Mouse (Mus musculus) hindbrain, embryonic 15.5 days (tissue): ENCODE measurements around the gene Olfr813. TPM values are rescaled to one million over a fixed set of nuclear protein-coding genes. Genes with fewer than 3 reads are reported as not detected.
"Not testable (repeated sequence)": the region's sequence is repeated elsewhere in the genome, so short reads cannot be mapped to it uniquely, and the experiment has no call there.

Experiments used
- ATAC-seq: fragments of 200-750 bp; cut with Nextera tagmentation; 2 replicates; pipeline ENCODE4 v1.8.0; 2017; ENCODE audit warnings: low read depth, moderate number of reproducible peaks, moderate TSS enrichment; ENCODE audit not compliant: low FRiP score
- H3K27ac ChIP-seq: fragments of 300-500 bp; sonication (generic); replicated peaks from 2 replicates; pipeline ENCODE4 v1.5.1; 2015; ENCODE audit warnings: mild to moderate bottlenecking, inconsistent platforms
- H3K27me3 ChIP-seq: fragments of 300-500 bp; sonication (generic); 2 replicates; pipeline ENCODE4 v1.6.1; 2015; ENCODE audit warnings: control low read depth, inconsistent platforms
- H3K36me3 ChIP-seq: fragments of 300-500 bp; sonication (generic); 2 replicates; pipeline ENCODE4 v1.6.1; 2015; ENCODE audit warnings: control low read depth, inconsistent platforms
- H3K4me1 ChIP-seq: fragments of 300-500 bp; sonication (generic); replicated peaks from 2 replicates; pipeline ENCODE4 v1.6.1; 2015; ENCODE audit warnings: control low read depth, inconsistent platforms
- H3K4me2 ChIP-seq: fragments of 300-500 bp; sonication (generic); 2 replicates; pipeline ENCODE4 v1.6.1; 2015; ENCODE audit warnings: moderate library complexity, mild to moderate bottlenecking, inconsistent platforms
- H3K4me3 ChIP-seq: fragments of 300-500 bp; sonication (generic); 2 replicates; pipeline ENCODE4 v1.5.1; 2015; ENCODE audit warnings: mild to moderate bottlenecking, inconsistent platforms
- H3K9ac ChIP-seq: fragments of 300-500 bp; sonication (generic); 2 replicates; pipeline ENCODE4 v1.6.1; 2015; ENCODE audit warnings: inconsistent platforms
- H3K9me3 ChIP-seq: fragments of 300-500 bp; sonication (generic); 2 replicates; pipeline ENCODE4 v1.6.1; 2016; ENCODE audit warnings: control low read depth, inconsistent platforms
- whole genome bisulfite sequencing: fragments of 180-500 bp; shearing (Covaris S2); methylation state at CpG from one replicate; pipeline ENCODE4 v1.1.7; 2015; 5-methylcytosine and 5-hydroxymethylcytosine counted together
- polyA plus RNA-seq: library from polyadenylated mRNA; unstranded; fragments of >200 nt; fragmentation: Nextera tagmentation; extraction: Ambion mirVana; gene quantifications from 2 replicates; pipeline ENCODE4 v1.2.1, GENCODE M21; 2015

The Olfr813 gene
- polyA plus RNA-seq, result not detected in 2 replicates

DNA sequence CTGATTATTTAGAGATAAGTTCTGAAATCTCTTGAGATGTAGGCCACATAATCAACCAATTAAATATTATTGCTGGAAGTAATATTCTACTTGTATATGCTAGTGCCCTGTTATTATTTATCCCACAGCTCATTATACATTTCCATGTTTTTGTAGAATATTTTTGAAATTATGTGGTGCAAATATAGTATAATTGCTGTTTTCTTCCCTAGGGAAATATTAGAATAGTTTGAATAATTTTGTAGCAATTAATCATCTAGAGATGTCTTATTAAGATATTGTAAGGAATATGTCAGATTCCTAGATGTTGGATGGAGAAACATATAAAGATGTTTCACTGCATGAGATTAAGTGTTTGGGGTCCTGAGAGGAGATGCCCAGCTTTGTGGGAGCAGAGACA is at the start of gene Olfr813:
Gene Olfr813 (plus strand): TSS at position 301 of the 400 bp plus-strand sequence.
- no peaks in the 10 kb centered on the region for H3K27me3 ChIP-seq
- H3K4me3 ChIP-seq, result no peak within 1 kb of the TSS
- H3K4me2 ChIP-seq, result no peak within 1 kb of the TSS
- H3K4me1 ChIP-seq, result no peaks in the 10 kb centered on the region
- ATAC-seq, result no peak
- H3K9ac ChIP-seq, result no peak within 1 kb of the TSS
- no peaks in the 10 kb centered on the region for H3K36me3 ChIP-seq
- no peak within 1 kb of the TSS for H3K27ac ChIP-seq
- H3K9me3 ChIP-seq, result no peaks in the 10 kb centered on the region

DNA sequence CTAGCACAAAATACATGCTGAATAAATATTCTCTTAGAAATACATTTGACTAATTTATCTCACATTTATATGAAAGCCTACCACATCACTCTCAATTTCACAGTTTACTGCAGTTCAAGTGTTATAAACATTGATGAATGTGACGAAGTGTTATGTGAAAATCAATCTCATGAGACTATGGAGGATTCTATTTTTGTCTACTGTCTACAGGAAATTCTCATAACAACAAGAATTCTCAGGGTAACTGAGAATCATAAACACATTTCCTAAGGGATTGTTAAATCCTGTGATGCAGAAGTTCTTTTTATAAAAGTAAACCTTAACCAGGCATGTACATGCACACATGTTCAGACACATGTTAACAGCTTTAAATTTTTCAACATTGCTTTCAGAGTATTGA is 9.2 kb upstream of the Olfr813 start, which contains the start of gene Olfr812:
Gene Olfr812 (minus strand): TSS at position 101 of the 400 bp plus-strand sequence.
- H3K4me1 ChIP-seq, result no peaks in the 10 kb centered on the region
- no peak within 1 kb of the TSS for H3K4me3 ChIP-seq
- no peak within 1 kb of the TSS for H3K9ac ChIP-seq
- H3K27ac ChIP-seq, result no peak within 1 kb of the TSS
- ATAC-seq, result no peak
- no peaks in the 10 kb centered on the region for H3K36me3 ChIP-seq
- no peaks in the 10 kb centered on the region for H3K27me3 ChIP-seq
- H3K9me3 ChIP-seq, result no peaks in the 10 kb centered on the region
- 86% methylated on average over 1 of the region's 1 CpGs for WGBS
- no peak within 1 kb of the TSS for H3K4me2 ChIP-seq

DNA sequence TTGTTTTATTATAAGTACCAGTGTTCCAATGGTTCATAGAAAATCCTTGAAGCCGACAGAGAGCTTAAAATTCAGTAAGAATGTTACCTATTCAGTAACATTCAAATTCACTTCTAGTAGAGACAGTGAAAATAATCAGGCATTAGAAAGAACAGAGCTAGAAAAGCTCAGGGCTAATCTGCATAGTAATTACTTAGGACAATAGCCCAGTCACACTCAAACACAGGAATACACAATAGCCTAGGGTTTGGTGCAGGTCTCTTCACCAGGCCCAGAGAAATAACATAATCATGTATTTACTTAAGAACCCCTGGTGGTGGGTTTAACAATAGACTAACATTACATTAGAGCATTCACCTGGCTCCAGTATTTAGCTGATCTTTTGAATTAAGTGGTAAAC is 7.8 kb upstream of the Olfr813 start:
- no peak overlapping the region for H3K27ac ChIP-seq
- no peak for ATAC-seq
- no peak overlapping the region for H3K4me2 ChIP-seq
- no peaks in the 10 kb centered on the region for H3K36me3 ChIP-seq
- no peak overlapping the region for H3K9ac ChIP-seq
- WGBS, result 42% methylated on average over 1 of the region's 1 CpGs
- no peaks in the 10 kb centered on the region for H3K9me3 ChIP-seq
- H3K27me3 ChIP-seq, result no peaks in the 10 kb centered on the region
- no peak overlapping the region for H3K4me3 ChIP-seq
- H3K4me1 ChIP-seq, result no peaks in the 10 kb centered on the region

DNA sequence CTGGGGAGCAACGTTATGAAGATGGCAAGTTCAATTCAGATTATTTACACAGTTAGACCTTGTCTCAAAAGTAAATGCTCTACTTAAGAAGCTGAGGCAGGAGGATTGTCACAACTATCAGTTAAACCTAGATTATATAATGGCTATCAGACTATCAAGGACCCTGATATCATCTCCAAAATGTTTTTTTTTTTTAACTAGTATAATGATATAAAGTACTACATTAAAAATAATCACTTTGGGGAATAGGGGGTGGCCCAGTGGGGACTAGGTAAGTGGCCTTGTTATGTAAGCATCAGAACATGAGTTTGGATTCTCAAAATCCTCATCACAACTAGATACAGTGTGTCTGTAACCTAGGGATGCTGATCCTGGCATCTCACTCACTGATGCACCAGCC is 24.6 kb downstream of the Olfr813 start, which contains the start of gene Olfr814:
Gene Olfr814 (minus strand): TSS at position 101 of the 400 bp plus-strand sequence.
- not testable (repeated sequence) for H3K9ac ChIP-seq, H3K4me3 ChIP-seq, H3K27me3 ChIP-seq, ATAC-seq, H3K9me3 ChIP-seq, H3K36me3 ChIP-seq, H3K4me2 ChIP-seq, H3K4me1 ChIP-seq, H3K27ac ChIP-seq
- WGBS, result 64% methylated on average over 1 of the region's 1 CpGs

DNA sequence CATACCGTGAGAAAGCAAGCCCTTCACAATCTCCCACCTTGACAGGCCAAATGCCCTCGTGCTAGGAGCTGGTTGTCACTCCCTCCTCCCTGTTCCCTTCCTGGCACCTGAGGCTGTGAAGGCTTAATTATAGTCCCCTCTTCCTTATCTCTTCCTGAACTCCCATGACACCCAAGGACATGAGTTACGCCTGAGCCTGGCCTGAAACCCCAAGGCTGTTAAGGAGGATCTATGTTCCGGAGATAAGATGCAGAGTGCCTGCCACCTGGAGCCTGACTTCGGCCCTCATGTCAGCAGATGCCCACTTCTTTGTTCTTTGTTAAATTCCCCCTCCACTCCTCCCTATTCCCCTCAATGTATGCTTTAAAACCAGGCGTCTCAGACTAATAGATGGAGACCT is 30.3 kb downstream of the Olfr813 start:
- H3K36me3 ChIP-seq, H3K27me3 ChIP-seq, H3K9ac ChIP-seq, H3K4me1 ChIP-seq, H3K4me3 ChIP-seq, H3K27ac ChIP-seq, ATAC-seq, H3K4me2 ChIP-seq, H3K9me3 ChIP-seq: not testable (repeated sequence)
- 84% methylated on average over 6 of the region's 6 CpGs for WGBS

DNA sequence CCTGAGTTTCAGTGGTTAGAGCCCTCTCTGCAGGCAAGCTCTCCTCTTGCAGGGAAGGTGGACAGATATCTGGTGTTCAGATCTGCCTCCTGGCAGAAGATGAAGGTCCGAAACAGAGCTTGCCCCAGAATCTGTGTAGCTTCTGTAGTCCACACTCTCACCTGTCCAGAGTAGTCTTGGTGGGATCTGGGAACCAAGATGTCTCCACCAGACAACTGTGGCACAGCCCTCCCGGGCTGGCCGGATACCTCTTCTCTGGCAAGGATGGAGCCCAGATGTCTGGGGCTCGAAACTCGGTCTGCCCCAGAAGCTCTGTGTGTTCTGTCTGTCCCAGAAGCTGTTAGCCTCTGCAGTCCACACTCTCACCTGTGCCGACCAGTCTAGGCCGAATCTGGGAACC is 30.8 kb downstream of the Olfr813 start:
- Histone ChIP-seq H3K9ac (no peak overlapping the region), H3K27ac (no peak overlapping the region), H3K9me3 (no peaks in the 10 kb centered on the region), H3K36me3 (no peaks in the 10 kb centered on the region), H3K4me3 (no peak overlapping the region), H3K4me1 (no peaks in the 10 kb centered on the region), H3K27me3 (no peaks in the 10 kb centered on the region), H3K4me2 (no peak overlapping the region)
- no peak for ATAC-seq
- WGBS, result 85% methylated on average over 7 of the region's 7 CpGs

DNA sequence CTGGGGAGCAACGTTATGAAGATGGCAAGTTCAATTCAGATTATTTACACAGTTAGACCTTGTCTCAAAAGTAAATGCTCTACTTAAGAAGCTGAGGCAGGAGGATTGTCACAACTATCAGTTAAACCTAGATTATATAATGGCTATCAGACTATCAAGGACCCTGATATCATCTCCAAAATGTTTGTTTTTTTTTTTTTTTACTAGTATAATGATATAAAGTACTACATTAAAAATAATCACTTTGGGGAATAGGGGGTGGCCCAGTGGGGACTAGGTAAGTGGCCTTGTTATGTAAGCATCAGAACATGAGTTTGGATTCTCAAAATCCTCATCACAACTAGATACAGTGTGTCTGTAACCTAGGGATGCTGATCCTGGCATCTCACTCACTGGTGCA is 50.6 kb downstream of the Olfr813 start, which contains the start of gene Olfr815:
Gene Olfr815 (minus strand): TSS at position 101 of the 400 bp plus-strand sequence.
- H3K9me3 ChIP-seq, H3K27ac ChIP-seq, ATAC-seq, H3K4me1 ChIP-seq, H3K9ac ChIP-seq, H3K36me3 ChIP-seq, H3K4me2 ChIP-seq, H3K27me3 ChIP-seq, H3K4me3 ChIP-seq: not testable (repeated sequence)
- 94% methylated on average over 1 of the region's 1 CpGs for WGBS

Other genes with a start within 250 kb of the Olfr813 start
- gene Olfr796, start 242.8 kb upstream of the Olfr813 start, polyA plus RNA-seq, result not detected in 2 replicates
- gene Olfr798, start 227.4 kb upstream of the Olfr813 start, polyA plus RNA-seq, result not detected in 2 replicates
- not detected in 2 replicates for gene Olfr799, start 217.9 kb upstream of the Olfr813 start, polyA plus RNA-seq
- not detected in 2 replicates for gene Olfr800, start 197.7 kb upstream of the Olfr813 start, polyA plus RNA-seq
- not detected in 2 replicates for gene Olfr801, start 181.5 kb upstream of the Olfr813 start, polyA plus RNA-seq
- 0.04 TPM in 1 of 2 replicates, not detected in the other for gene Olfr802, start 167.2 kb upstream of the Olfr813 start, polyA plus RNA-seq
- gene Olfr803, start 161.1 kb upstream of the Olfr813 start, polyA plus RNA-seq, result not detected in 2 replicates
- gene Olfr804, start 152.2 kb upstream of the Olfr813 start, polyA plus RNA-seq, result not detected in 2 replicates
- not detected in 2 replicates for gene Olfr805, start 126.0 kb upstream of the Olfr813 start, polyA plus RNA-seq
- not detected in 2 replicates for gene Olfr806, start 113.4 kb upstream of the Olfr813 start, polyA plus RNA-seq
- gene Olfr807, start 97.6 kb upstream of the Olfr813 start, polyA plus RNA-seq, result not detected in 2 replicates
- not detected in 2 replicates for gene Olfr808, start 89.9 kb upstream of the Olfr813 start, polyA plus RNA-seq
- gene Olfr809, start 80.7 kb upstream of the Olfr813 start, polyA plus RNA-seq, result not detected in 2 replicates
- gene Olfr810, start 60.5 kb upstream of the Olfr813 start, polyA plus RNA-seq, result not detected in 2 replicates
- gene Olfr811, start 51.0 kb upstream of the Olfr813 start, polyA plus RNA-seq, result not detected in 2 replicates
- not detected in 2 replicates for gene Olfr812, start 9.3 kb upstream of the Olfr813 start, polyA plus RNA-seq
- gene Olfr814, start 24.5 kb downstream of the Olfr813 start, polyA plus RNA-seq, result not detected in 2 replicates
- not detected in 2 replicates for gene Olfr815, start 50.5 kb downstream of the Olfr813 start, polyA plus RNA-seq
- not detected in 2 replicates for gene Olfr816, start 60.2 kb downstream of the Olfr813 start, polyA plus RNA-seq
- gene Olfr818, start 93.7 kb downstream of the Olfr813 start, polyA plus RNA-seq, result not detected in 2 replicates
- gene Olfr819, start 111.9 kb downstream of the Olfr813 start, polyA plus RNA-seq, result not detected in 2 replicates
- gene Olfr247, start 120.8 kb downstream of the Olfr813 start, polyA plus RNA-seq, result not detected in 2 replicates
- not detected in 2 replicates for gene Gm10310, start 129.7 kb downstream of the Olfr813 start, polyA plus RNA-seq
- gene Olfr820, start 157.3 kb downstream of the Olfr813 start, polyA plus RNA-seq, result not detected in 2 replicates
- not detected in 2 replicates for gene Olfr821, start 175.0 kb downstream of the Olfr813 start, polyA plus RNA-seq
- not detected in 2 replicates for gene Olfr822, start 215.8 kb downstream of the Olfr813 start, polyA plus RNA-seq